In the genomic region with DNA sequence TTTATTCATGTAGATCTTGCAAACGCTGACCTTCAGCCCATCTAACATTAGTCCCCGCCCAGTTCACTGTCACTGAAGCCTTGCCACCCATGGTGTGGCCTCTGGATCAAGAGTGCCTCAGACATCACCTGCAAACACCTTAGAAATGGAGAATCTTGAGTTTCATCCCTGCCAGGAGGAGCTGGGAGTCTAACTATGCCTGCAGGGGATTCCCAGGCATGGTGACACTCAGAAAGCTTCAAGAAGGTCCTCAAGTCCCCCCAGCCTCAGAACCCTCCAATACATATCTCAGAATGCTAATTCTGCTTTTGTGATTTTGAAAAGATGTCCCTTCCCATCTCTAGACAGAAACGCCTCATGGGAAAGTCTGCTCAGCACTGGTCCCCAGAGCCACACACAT, we compare ENCODE assay signal across 19 mouse cellular contexts.
DNase-seq lines count a peak whose midpoint lies in the region; ATAC-seq and TF ChIP-seq lines count a peak whose summit lies in the region.
"Had no signal": no experiment of that assay in that cellular context is flagged by ENCODE, and none has a peak within 500 bp of the region (broad histone marks: within the 10 kb centered on the region; RNA-seq: fewer than 3 reads in every experiment).

No protein-coding gene starts in this region.

- no peaks in the 10 kb centered on the region for H3K9me3 ChIP-seq in hindbrain, embryonic 15.5 days
- no peaks in the 10 kb centered on the region for H3K9me3 ChIP-seq in hindbrain, embryonic 12.5 days (replicated peaks)
- no peaks in the 10 kb centered on the region for H3K9me3 ChIP-seq in kidney, postnatal 0 days (replicated peaks; ENCODE audit: low read length)
- no peaks in the 10 kb centered on the region for H3K9me3 ChIP-seq in midbrain, embryonic 13.5 days
- H3K9me3 ChIP-seq: neural tube, embryonic 13.5 days had no signal

- ATAC-seq in hindbrain, embryonic 15.5 days (ENCODE audit: low FRiP score, low read depth), result no peak
- ATAC-seq in hindbrain, embryonic 12.5 days (ENCODE audit: low FRiP score), result no peak
- no peak for ATAC-seq in kidney, postnatal 0 days (replicated peaks; ENCODE audit: low FRiP score, low read depth)
- ATAC-seq in midbrain, embryonic 13.5 days, result 0 out of 2 replicates have a peak, but pooled peaks have one; percentile 2
- ATAC-seq: CD4-positive, CD25-positive, alpha-beta regulatory T cell, adult 4 months; intestine, embryonic 16.5 days had no signal

- no peak for DNase-seq in kidney, postnatal 0 days (ENCODE audit: low spot score)
- no peak for DNase-seq in kidney, adult 9 months
- no peak for DNase-seq in heart, postnatal 25 days (ENCODE audit: low spot score)
- DNase-seq in urinary bladder, adult 18-20 months (ENCODE audit: low spot score in 2 of 2), result no peak
- DNase-seq: adrenal gland, postnatal 14 days; cerebellum, adult 11 months; cerebellum, adult 9-10 months; cerebellum, postnatal 36 days; heart, postnatal 36 days; liver; thymus, adult 2 months; thymus, postnatal 36 days had no signal

- H3K27ac ChIP-seq in hindbrain, embryonic 15.5 days (replicated peaks), result no peak overlapping the region
- no peak overlapping the region for H3K27ac ChIP-seq in hindbrain, embryonic 12.5 days
- peak overlapping the region; percentile 37; the same call in 1 of the 2 replicates for H3K27ac ChIP-seq in kidney, postnatal 0 days
- no peak overlapping the region for H3K27ac ChIP-seq in midbrain, embryonic 13.5 days
- H3K27ac ChIP-seq: liver, embryonic 14.5 days; neural tube, embryonic 13.5 days had no signal

- WGBS in hindbrain, embryonic 15.5 days, result 74% methylated on average over 3 of the region's 3 CpGs
- 80% methylated on average over 3 of the region's 3 CpGs for WGBS in hindbrain, embryonic 12.5 days
- WGBS in kidney, postnatal 0 days, result 89% methylated on average over 3 of the region's 3 CpGs
- WGBS in midbrain, embryonic 13.5 days, result 71% methylated on average over 3 of the region's 3 CpGs

- no peak overlapping the region for H3K4me3 ChIP-seq in hindbrain, embryonic 15.5 days
- H3K4me3 ChIP-seq in hindbrain, embryonic 12.5 days, result no peak overlapping the region
- no peak overlapping the region for H3K4me3 ChIP-seq in kidney, postnatal 0 days (replicated peaks; ENCODE audit: low read depth, low read length)
- H3K4me3 ChIP-seq in midbrain, embryonic 13.5 days (replicated peaks), result no peak overlapping the region
- H3K4me3 ChIP-seq: neural tube, embryonic 13.5 days had no signal

- no peaks in the 10 kb centered on the region for H3K27me3 ChIP-seq in hindbrain, embryonic 15.5 days
- H3K27me3 ChIP-seq in hindbrain, embryonic 12.5 days, result no peaks in the 10 kb centered on the region
- no peaks in the 10 kb centered on the region for H3K27me3 ChIP-seq in kidney, postnatal 0 days (ENCODE audit: insufficient read depth, low read length)
- H3K27me3 ChIP-seq in midbrain, embryonic 13.5 days, result no peaks in the 10 kb centered on the region
- H3K27me3 ChIP-seq: neural tube, embryonic 13.5 days had no signal

- H3K9ac ChIP-seq in hindbrain, embryonic 15.5 days, result no peak overlapping the region
- H3K9ac ChIP-seq in hindbrain, embryonic 12.5 days, result no peak overlapping the region
- H3K9ac ChIP-seq in kidney, postnatal 0 days (ENCODE audit: low read depth, low read length), result no peak overlapping the region
- no peak overlapping the region for H3K9ac ChIP-seq in midbrain, embryonic 13.5 days (replicated peaks)
- H3K9ac ChIP-seq: liver, embryonic 14.5 days; neural tube, embryonic 13.5 days had no signal

- H3K4me2 ChIP-seq in hindbrain, embryonic 15.5 days, result peak overlapping the region; percentile 20
- no peak overlapping the region for H3K4me2 ChIP-seq in hindbrain, embryonic 12.5 days (replicated peaks)
- no peak overlapping the region for H3K4me2 ChIP-seq in kidney, postnatal 0 days (ENCODE audit: low read length)
- no peak overlapping the region for H3K4me2 ChIP-seq in midbrain, embryonic 13.5 days (replicated peaks)

- TF ChIP-seq CTCF in kidney, postnatal 0 days (IDR thresholded peaks at IDR 0.05; ENCODE audit: low read depth), result no peak

- no peaks in the 10 kb centered on the region for H3K36me3 ChIP-seq in hindbrain, embryonic 15.5 days
- no peaks in the 10 kb centered on the region for H3K36me3 ChIP-seq in hindbrain, embryonic 12.5 days
- H3K36me3 ChIP-seq in kidney, postnatal 0 days (ENCODE audit: insufficient read depth, low read length), result no peaks in the 10 kb centered on the region
- no peaks in the 10 kb centered on the region for H3K36me3 ChIP-seq in midbrain, embryonic 13.5 days
- H3K36me3 ChIP-seq: neural tube, embryonic 13.5 days had no signal

- 0 out of 2 replicates have a peak, but pooled peaks cover 5% of the 10 kb centered on the region for H3K4me1 ChIP-seq in hindbrain, embryonic 15.5 days (replicated peaks)
- peaks cover 4% of the 10 kb centered on the region; the same call in 1 of the 2 replicates for H3K4me1 ChIP-seq in hindbrain, embryonic 12.5 days
- H3K4me1 ChIP-seq in kidney, postnatal 0 days (replicated peaks; ENCODE audit: insufficient read depth, low read length), result peaks cover 9% of the 10 kb centered on the region; the same call in 1 of the 2 replicates
- H3K4me1 ChIP-seq in midbrain, embryonic 13.5 days (replicated peaks), result peaks cover 15% of the 10 kb centered on the region
- H3K4me1 ChIP-seq: neural tube, embryonic 13.5 days had no signal

- intact Hi-C loops in heart, postnatal 25 days (cut with DNase I), result no loop called here
